Mouse (Mus musculus): Measurements from ENCODE around the gene Wdr59.
"Not testable (repeated sequence)": the region's sequence is repeated elsewhere in the genome, so short reads cannot be mapped to it uniquely, and the experiment has no call there.

Wdr59 gene

DNA sequence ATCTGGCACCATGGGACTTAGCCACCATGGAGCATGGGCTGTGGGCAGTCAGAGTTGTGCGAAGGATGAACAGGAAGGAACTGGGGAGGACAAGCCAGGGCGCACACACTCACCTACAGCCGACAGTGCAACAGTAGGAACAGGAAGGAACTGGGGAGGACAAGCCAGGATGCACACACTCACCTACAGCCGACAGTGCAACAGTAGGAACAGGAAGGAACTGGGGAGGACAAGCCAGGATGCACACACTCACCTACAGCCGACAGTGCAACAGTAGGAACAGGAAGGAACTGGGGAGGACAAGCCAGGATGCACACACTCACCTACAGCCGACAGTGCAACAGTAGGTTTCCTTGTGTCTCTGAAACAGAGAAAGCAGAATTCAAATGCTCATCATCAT is 23.6 kb downstream of the Wdr59 start:
- in situ Hi-C loops (cut with MboI, MseI): not testable (repeated sequence)

DNA sequence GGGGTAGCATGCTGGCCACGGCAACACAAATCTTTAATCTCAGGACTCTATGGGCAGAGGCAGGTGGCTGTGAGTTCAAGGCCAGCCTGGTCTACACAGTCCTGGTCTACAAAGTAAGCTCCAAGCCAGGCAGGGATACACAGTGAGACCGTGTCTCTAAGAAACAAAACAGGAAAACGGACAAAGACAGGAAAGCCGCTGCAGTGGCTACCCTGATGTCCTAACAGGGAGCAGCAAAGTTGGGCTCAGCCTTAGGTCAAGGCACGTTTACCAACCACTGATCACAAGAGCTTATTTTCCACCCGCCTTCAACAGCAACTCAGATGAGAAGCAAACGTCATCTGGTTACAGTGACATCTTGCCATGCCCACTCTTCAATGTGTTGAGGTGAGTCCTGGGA is 25.6 kb downstream of the Wdr59 start:
- in situ Hi-C loops (cut with MboI, MseI): no loop called here

DNA sequence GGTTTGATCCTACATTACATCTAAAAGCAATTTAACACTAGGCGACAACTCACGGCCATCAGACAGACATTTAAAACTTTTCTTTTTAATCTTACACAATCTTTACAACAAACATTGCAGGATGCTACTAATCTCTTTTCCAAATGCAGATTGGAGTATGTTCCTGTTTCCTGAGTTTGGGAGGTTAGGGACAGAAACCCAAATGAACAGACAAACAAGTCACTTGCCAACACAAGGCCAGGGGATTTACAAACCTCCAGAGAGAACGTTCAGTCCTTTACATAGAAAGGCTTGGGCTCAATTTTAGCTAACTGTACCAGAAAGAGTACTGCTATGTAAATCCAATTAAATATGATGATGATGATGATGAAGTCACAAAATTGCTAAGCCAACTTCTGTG is 28.7 kb downstream of the Wdr59 start:
- in situ Hi-C loops (cut with MboI, MseI): no loop called here

DNA sequence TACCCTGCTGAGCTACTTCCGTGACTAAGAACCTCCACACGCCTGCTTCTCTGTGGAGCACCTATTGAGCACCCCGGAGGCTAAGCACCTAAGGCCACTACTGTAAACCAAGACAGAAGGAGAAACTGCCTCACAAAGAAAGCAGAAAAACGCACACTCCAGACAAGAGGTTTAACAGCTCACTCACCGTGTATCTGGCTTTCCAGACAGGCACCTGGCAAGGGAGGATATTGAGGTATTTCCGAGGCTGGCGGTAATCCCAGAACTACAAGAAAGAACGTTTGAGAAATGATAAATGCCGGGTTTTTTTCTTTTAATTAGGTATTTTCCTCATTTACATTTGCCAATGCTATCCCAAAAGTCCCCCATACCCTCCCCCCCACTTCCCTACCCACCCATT is 29.4 kb downstream of the Wdr59 start:
- in situ Hi-C loops (cut with MboI, MseI): no loop called here

DNA sequence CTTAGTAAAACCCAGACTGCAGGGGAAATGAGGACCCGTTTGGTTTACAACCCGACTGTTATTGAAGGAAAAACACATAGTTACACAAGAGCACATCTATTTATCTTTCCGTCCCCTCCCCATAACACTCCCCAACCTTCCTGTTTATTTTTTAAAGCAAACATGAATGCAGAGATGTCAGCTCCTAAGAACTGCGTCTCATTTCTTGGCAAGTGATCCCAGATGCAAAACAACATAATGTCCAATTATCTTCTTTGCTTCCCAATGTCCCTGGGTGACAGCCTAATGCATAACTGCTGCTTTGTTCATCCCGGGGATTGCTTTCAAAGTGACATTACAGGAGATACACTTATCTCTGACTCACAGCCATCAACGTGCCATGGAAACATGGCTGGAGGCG is 30.7 kb downstream of the Wdr59 start:
- in situ Hi-C loops (cut with MboI, MseI): no loop called here

DNA sequence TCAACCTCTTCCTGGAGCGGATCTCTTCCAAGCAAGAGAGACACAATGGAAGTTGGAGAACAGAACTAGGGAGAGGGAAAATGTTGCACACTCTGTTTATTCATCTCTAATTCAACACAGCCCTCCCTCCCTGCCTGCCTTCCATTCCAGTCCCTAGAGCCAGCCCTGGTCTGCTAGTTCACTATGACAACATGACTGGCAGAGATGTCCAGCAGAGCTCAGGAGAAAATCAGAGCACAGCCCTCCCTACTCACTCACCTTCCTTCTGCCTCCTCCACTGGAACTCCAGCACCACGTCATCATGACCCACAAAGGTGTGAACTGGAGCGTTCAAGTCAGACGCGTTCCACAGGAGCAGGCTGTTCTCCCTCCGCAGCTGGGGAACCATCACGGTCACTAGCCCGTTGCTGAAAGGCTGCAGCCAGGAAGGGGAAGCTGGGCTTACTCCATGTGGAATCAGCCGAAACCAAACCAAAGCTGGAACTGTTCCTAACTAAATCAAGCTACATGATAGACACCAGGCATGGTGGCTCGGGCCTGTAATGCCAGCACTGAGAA is 31.8 kb downstream of the Wdr59 start:
- in situ Hi-C loops (cut with MboI, MseI): no loop called here

DNA sequence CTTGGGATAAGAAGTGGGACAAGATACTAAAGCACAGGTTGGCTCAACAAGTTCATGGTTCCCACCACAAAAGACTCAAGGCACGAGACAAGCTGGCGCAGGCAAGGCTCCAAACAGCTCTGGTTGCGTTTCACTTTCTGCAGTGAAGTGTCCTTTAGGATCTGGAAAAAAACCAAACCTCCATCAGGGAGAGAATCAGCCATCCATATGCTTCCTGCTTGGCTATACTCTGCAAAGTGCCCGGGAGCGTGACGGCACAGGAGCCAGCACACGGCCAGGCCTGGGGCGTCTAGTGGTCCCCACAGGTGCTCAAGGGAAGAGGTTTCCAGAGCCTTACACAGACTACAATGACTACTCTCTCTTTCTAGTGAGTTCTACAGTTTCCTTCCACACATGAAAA is 41.2 kb downstream of the Wdr59 start:
- in situ Hi-C loops (cut with MboI, MseI): no loop called here

DNA sequence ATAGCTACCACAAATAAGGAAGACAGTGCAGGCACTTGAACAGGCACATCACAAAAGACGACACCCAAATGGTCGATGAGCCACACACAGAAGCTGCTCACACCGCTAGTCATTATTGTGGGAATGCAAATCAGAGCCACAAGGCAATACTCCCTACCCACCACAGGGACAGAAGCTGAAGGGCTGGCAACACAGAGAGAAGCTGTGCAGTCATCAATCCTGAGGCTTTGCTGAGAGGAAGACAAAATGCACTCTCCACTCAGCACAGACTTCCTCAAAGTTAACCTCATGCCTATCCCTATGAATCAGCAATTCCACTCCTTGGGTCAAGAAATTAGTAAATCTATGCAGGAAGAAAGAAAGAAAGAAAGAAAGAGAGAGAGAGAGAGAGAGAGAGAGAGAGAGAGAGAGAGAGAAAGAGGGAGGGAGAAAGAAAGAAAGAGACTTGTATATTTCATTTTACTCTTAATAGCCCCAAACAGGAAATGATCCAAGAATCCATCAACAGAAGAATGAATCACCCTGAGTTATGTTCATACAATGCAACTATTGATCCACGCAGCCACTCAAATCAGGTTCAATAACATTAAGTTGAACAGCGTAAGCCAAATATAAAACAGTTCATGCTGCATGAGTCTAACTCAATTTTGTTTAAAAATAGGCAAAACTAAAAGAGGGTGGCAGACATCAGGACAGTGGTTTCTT is 44.0 kb downstream of the Wdr59 start:
- in situ Hi-C loops (cut with MboI, MseI): no loop called here

DNA sequence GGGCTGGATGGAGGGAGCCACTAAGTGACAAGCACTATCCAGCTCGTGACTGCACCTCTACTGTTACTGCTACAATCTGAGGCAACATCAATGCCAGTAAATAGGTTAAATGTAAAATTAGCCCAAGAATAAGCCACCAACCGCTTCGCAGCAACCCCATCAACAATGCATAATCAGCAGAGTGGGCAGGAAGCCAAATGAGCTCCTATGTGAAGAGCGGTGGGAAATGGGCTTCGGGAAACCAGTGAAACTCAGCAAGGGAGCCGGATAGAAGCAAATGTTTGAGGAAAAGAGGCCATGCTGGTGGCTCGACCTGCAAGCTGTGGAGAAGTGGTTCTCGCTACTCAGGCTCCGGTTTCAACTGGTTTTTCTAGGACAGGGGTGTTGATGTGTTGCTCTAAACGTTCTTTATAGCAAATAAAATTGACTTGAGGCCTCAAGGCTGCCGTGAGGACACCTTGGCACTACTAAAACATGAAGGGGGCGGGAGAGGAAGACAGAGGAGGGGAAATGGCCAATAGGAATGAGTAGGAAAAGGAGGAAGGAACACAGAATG is 50.3 kb downstream of the Wdr59 start:
- in situ Hi-C loops (cut with MboI, MseI): no loop called here

DNA sequence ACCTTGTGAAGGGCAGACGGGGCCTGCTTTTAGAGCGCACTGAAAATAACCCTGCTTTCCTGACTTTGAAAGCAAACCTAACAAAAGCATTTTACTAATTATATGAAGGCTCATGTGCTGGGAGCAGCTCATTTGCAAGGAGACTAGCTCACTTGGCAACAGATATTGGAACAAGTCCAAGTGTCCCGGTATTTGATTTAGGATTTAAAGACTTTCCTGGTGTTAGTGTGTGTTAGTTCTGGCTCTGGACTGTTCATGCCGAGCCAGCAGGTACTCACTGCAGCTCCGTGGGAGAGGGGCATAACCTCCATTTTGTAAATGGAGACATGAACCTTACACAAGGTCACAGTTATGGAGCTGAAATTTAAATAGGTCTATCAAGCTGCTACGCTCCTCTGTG is 52.9 kb downstream of the Wdr59 start:
- in situ Hi-C loops (cut with MboI, MseI): no loop called here

DNA sequence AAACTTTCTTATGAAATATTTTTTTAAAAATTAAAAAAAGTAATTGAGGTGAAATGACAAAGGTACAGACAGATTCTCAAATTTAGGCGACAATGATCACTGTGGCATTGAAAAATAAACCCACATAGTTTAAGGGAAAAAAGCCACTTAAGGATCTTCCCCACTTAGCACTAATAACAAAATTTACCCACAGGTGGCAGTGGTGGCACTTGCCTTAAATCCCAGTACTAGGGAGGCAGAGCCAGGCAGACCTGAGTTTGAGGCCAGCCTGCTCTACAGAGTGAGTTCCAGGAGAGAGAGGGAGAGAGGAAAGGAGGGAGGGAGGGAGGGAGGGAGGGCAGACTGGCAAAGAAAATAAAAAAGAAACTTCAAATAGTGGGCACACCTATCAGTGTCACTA is 56.6 kb downstream of the Wdr59 start:
- in situ Hi-C loops (cut with MboI, MseI): no loop called here

DNA sequence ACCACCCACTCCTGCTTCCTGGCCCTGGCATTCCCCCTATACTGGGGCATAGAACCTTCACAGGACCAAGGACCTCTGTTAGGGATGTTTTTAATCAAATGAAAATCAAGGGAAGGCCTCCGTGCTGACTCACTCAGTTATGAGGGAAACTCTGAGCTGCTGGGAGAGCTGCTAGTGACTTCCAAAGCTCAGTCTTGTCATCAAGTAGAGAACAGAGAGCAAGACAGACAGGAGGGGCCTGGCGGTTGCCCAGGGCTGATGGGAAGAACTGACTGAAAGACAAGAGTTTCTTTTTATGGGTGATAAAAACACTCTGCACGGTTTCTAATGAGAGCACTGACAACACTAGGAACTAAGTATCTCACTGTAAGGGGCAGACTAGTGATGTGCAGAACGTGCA is 57.4 kb downstream of the Wdr59 start:
- in situ Hi-C loops (cut with MboI, MseI): no loop called here

DNA sequence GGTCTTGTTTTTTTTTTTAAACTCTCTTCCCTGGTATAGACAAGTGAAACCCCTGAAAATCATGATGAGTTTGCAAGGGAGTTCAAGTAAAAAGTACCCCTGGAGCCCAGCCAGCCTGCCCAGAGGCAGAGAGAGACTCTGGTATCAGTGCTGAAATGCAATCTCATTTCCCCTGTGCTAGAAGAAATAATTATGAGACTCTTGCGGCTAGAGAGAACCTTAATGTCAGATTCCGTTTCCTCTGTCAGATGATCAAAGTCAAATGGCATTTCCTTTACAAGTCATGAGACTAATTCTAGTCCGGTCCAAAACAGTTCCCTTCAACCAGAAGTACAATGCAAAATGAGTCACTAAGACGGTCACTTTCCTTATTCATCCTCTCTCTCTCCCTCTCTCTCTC is 72.2 kb downstream of the Wdr59 start:
- in situ Hi-C loops (cut with MboI, MseI): loop anchor here in 1 of 2 experiments (5.0 to 25.0 kb wide), 3 partner anchors 37 to 1387 kb away; no protein-coding TSS in a partner anchor

DNA sequence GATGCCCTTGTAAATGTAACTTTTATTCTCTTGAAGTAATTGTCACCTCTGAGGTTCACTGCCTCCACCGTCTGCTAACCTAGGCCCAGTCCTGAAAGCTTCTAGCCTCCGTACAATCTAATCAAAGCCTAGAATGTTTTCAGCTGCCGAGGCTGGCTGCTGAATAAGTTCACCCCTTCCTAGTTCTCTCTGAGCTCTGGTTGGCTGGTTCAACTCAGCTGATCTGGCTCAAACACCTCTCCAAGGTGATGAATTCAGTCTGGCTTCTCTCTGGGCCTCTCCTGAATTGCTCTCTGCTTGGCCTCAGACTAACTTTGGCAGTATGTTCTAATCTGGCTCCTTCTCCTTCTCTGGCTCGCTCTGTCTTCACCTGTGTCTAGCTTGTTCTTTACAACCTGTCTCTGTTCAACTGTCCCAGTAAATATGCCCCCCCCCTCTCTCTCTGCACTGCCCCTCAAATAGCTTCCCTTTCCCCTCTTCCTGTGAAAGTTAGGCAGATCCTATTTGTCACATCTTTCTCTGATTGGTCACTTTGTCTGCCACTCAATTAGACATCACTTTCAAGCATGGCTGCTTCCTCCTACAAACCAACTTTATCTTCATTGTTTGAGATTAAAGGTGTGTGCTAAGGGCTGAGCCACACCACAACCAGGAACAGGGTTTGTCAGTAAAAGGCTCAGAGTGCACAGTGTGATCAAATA is 75.8 kb downstream of the Wdr59 start:
- in situ Hi-C loops (cut with MboI, MseI): loop anchor here in 1 of 2 experiments (5.0 to 25.0 kb wide), 3 partner anchors 34 to 1384 kb away; no protein-coding TSS in a partner anchor

DNA sequence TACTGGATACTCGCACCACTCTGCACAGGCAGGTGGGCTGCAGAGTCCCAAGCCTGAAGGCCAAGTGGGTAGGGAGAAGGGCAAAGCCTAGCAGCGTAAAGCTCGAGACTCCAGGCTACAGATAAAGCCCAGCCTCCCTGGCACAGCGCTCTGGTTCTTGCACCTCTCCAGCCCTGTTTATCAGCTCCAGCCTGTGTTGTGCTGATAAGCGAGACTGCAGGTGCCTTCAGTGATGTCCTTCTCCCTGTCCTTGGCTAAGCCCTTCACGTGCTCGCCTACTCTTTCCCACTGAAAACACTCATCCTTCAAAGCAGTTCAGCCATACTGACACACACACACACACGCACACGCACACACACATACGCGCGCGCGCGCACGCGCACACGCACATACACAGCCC is 76.3 kb downstream of the Wdr59 start:
- in situ Hi-C loops (cut with MboI, MseI): loop anchor here in 1 of 2 experiments (5.0 to 25.0 kb wide), 3 partner anchors 33 to 1383 kb away; no protein-coding TSS in a partner anchor

DNA sequence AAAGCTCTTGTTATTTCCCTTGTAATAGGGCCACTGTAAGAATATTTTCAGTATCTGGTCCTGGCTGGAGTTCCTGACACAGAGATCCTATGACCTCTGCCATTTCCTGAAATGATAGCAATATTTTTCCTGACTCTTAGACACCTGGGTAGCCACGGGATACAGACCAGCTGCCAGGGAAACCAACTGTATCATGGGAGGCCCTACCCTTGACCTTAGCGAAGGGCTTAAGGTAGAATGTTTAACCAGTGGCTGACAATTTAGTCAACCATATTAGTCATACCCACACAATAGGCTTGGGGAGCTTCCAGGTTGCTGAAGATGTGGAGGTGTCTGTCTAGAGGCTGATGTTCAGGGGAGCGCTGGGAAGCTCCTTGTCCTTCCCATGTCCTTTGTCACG is 77.6 kb downstream of the Wdr59 start:
- in situ Hi-C loops (cut with MboI, MseI): loop anchor here in 1 of 2 experiments (25.0 kb wide), 1 partner anchor 1382 kb away; no protein-coding TSS in a partner anchor

DNA sequence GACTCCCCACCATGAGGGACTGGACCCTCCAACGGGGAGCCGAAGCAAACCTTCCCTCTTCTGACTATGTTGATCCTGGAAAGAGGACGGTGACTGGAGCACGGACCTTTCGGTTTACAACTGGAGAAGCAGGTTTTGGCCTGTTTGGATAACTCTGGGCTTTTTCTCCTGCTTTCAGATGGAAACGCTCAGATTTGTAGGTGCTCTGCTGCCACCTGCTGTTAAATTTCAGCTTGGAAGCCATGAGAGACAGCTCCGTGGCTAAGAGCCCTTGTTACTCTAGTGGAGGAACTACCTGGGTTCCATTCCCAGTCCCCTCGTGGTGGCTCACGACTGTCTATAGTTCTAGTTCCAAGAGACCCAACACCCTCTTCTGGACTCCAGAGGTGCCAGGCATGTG is 82.7 kb downstream of the Wdr59 start:
- in situ Hi-C loops (cut with MboI, MseI): loop anchor here (5.0 to 25.0 kb wide), 2 partner anchors 97 to 1377 kb away; no protein-coding TSS in a partner anchor

DNA sequence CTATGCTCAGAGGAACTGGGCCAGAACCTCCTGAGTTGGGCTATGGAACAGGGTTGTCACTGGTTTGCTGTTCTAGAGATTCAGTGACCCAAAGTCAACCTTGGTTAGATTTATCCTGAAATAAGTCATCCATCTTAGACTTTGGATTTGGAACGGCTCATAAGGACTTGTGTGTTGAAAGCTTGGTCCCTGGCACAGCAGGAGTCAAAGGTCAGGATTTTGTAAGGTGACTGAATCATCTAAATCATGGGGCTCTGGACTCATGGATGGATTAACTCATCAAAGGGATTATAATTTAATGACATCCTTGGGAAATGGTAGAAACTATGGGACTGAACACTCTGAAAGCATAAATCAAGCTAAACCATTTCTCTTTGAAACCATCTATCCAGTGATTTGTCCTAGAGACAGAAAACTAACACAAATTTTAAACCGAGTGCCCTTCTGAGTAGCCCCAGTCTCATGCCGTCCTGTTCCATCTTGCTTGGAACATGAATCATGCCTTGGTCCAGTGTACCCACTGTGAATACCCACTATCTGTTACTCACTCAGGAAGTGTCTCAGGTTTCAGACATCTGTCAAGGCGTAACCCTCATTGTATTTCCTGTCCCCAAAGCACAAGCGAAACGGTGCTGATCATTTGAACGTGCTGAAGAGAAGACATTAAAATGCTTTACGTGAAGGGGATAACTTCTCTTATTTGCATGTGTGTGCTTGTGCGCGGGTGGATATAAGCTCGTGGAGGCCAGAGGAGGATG is 86.6 kb downstream of the Wdr59 start:
- in situ Hi-C loops (cut with MboI, MseI): loop anchor here (5.0 to 25.0 kb wide), 2 partner anchors 93 to 1373 kb away; no protein-coding TSS in a partner anchor

DNA sequence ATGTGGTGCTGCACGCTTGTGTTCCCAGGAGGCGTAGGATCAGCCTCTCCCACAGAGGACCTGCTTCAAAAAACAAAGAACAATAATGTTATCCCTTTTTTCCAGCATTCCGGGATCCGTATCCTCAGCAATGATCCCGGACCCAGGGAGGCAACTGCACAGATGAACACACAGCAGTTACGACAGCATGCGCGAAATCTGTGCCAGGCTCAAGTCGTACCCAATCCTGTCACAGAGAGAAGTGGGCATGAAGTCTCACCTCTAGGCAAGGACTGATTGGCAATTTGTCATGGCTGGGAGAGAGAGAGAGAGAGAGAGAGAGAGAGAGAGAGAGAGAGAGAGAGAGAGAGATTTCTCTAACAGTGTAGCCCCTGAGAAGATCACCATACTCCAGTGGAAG is 97.2 kb downstream of the Wdr59 start:
- in situ Hi-C loops (cut with MboI, MseI): loop anchor here in 1 of 2 experiments (25.0 kb wide), 1 partner anchor 1362 kb away; no protein-coding TSS in a partner anchor

DNA sequence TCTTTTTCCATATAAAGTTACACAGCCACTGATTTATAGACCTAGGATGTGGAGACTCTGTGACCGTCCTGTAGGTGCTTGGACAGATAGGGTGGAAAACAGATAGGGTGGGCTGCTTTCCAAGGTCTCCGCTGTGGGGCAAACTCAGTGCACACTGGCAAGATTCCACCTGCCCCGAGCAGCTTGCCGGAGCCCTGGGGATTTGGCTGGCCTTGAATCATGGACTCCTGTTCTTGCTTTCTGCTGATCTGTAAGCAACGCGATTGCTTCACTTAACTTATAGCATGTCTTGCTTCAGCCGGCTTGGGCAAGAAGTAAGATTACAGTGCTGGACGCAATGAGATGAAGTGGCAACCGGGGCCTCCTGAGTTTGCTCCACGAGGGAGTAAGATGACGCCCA is 97.7 kb downstream of the Wdr59 start:
- in situ Hi-C loops (cut with MboI, MseI): no loop called here

DNA sequence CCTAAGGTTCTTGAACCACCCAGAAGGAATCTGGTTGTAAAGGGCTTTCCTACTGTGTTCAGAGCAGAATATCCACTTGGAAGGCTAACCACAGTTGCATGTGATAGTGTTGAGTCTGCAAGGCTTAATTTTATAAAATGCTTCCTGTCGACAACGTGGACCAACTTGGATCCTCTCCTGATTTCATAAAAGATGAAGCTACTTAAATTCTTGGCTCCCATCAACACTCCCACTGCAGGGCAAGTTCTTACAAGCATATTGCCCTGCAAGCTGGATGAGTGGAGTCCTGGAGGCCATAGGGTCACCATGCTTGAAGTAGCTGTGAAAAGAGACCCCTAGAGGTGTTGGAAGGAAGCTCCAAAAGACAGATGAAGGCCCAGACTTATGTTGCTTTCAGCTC is 99.3 kb downstream of the Wdr59 start:
- in situ Hi-C loops (cut with MboI, MseI): no loop called here

Data from T-helper 17 cell (primary cell).